Mouse (Mus musculus) spleen, adult 2 months (tissue): ENCODE data around the gene Bspry. TPM values are rescaled to one million over a fixed set of nuclear protein-coding genes. Genes with fewer than 3 reads are reported as not detected.

Experiments used
- DNase-seq, 2 experiments: peaks; one replicate each; pipeline versions ENCODE4 v3.0.0 to v3.0.0-alpha.2; 2012 to 2021; ENCODE audit warnings: low spot score in 2 of 2, low read depth in 1 of 2
- H3K27ac ChIP-seq: fragments of 200-500 bp; 2 replicates; pipeline ENCODE4 v1.5.1; 2012; ENCODE audit warnings: low read length, inconsistent platforms; ENCODE audit not compliant: insufficient read depth
- H3K27me3 ChIP-seq: fragments of 200-500 bp; 2 replicates; pipeline ENCODE4 v1.6.1; 2012; ENCODE audit warnings: mild to moderate bottlenecking, moderate library complexity, low read length, inconsistent platforms; ENCODE audit not compliant: control insufficient read depth, insufficient read depth
- H3K36me3 ChIP-seq: fragments of 200-500 bp; 2 replicates; pipeline ENCODE4 v1.6.1; 2012; ENCODE audit warnings: mild to moderate bottlenecking, low read length, inconsistent platforms; ENCODE audit not compliant: control insufficient read depth, insufficient read depth
- H3K4me1 ChIP-seq: fragments of 200-500 bp; 2 replicates; pipeline ENCODE4 v1.6.1; 2011; ENCODE audit warnings: inconsistent platforms; ENCODE audit not compliant: control insufficient read depth, insufficient read depth, insufficient read length
- H3K4me3 ChIP-seq: fragments of 200-500 bp; 2 replicates; pipeline ENCODE4 v1.5.1; 2011; ENCODE audit warnings: mild to moderate bottlenecking, inconsistent platforms; ENCODE audit not compliant: insufficient read depth, insufficient read length; ENCODE audit errors: extremely low read depth
- CTCF ChIP-seq: fragments of 200-500 bp; IDR thresholded peaks from 2 replicates; pipeline ENCODE4 v1.5.1; 2011; ENCODE audit warnings: mild to moderate bottlenecking, inconsistent platforms; ENCODE audit not compliant: insufficient read depth, insufficient read length, insufficient replicate concordance; ENCODE audit errors: extremely low read depth
- POLR2A ChIP-seq: fragments of 200-500 bp; IDR thresholded peaks from 2 replicates; pipeline ENCODE4 v1.6.1; 2011; ENCODE audit warnings: low read depth, low read length, inconsistent platforms
- WGBS: fragments of 180-500 bp; shearing (Covaris S2); methylation state at CpG from one replicate; pipeline ENCODE4 v1.1.7; 2018; 5-methylcytosine and 5-hydroxymethylcytosine counted together
- polyA plus RNA-seq: library from polyadenylated mRNA; depleted of rRNA; stranded (reverse); fragments of >200 nt; gene quantifications from 2 replicates; pipeline ENCODE4 v1.2.3, GENCODE M21; 2012

Bspry gene
- polyA plus RNA-seq, 1 experiment, result 2.1 TPM

DNA sequence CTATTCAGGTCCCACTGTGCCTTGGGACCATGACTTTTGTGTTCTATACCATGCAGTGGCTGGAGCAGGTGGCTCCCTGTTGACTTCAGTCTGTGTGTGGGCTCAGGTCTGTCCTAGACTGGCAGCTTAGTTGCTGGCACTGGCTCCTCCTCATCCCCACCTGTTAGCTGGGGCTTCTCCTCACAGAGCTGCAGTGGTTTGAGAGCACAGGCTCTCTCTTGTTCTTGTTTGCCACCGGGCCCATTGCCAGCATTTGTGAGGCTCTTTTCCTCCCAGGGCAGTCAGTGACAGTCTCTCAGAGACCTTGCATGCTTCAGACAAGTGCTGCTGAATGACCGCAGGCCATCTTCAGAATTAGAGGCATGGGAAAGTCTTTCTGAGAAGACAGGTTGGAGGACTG, 12.8 kb downstream of the Bspry start:
- H3K27me3 ChIP-seq, result no peaks in the 10 kb centered on the region
- WGBS, result 79% methylated on average over 2 of the region's 2 CpGs
- no peak overlapping the region for H3K27ac ChIP-seq
- no peaks in the 10 kb centered on the region for H3K36me3 ChIP-seq
- no peak overlapping the region for H3K4me3 ChIP-seq
- DNase-seq, result no peak
- H3K4me1 ChIP-seq, result no peaks in the 10 kb centered on the region
- TF ChIP-seq POLR2A (no peak), CTCF (no peak)

DNA sequence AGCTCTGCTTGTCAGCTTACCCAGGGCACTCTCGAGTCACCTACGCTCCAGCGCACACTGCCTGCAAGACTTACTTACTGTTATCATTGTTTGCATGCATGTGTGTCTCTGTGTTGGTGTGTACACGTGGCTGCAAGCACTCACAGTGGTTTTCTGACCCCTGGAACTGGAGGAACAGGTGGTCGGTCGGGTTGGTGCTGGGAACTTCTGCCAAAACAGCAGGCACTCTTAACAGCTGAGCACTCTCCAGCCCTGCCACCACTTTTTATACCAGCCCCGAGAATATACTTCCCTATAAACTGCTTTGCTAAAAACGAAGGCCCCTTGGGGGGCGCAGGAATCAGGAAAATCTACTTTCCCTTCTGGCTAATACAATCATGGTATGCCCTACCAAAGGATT, 14.4 kb downstream of the Bspry start:
- 38% methylated on average over 9 of the region's 9 CpGs for WGBS
- Histone ChIP-seq H3K27ac (no peak overlapping the region), H3K36me3 (no peaks in the 10 kb centered on the region), H3K27me3 (no peaks in the 10 kb centered on the region), H3K4me3 (no peak overlapping the region), H3K4me1 (no peaks in the 10 kb centered on the region)
- DNase-seq, result no peak
- no peak for TF ChIP-seq POLR2A
- no peak for TF ChIP-seq CTCF

GRCm38 (mm10) chr4:62495946-62496345, 16.1 kb downstream of the Bspry start:
- H3K27me3 ChIP-seq, result no peaks in the 10 kb centered on the region
- DNase-seq, result no peak
- whole genome bisulfite sequencing, result 84% methylated on average over 8 of the region's 8 CpGs

DNA sequence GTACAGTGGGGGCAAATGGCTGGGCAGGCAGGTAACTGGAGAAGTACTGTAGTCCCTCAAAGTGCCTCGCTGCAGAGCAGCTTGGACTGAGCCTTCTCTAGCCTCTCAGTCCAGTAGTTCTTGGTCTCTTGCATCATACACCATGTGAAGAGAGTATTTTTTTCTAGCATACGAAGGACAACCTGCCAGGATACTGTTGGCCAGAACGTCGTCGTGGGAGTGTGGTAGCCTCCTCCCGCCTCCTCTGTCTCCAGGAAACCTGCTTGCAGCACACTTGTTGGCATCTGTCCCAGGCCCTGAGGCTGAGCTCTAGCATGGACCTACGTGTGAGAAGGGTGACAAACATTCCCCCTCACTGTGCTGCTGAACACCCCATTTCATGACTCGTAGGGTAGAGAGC, 17.0 kb downstream of the Bspry start:
- WGBS, result 23% methylated on average over 8 of the region's 8 CpGs
- H3K4me1 ChIP-seq, result no peaks in the 10 kb centered on the region
- no peak overlapping the region for H3K27ac ChIP-seq
- H3K27me3 ChIP-seq, result no peaks in the 10 kb centered on the region
- no peaks in the 10 kb centered on the region for H3K36me3 ChIP-seq
- H3K4me3 ChIP-seq, result no peak overlapping the region
- DNase-seq, result no peak
- no peak for TF ChIP-seq POLR2A
- TF ChIP-seq CTCF, result no peak

More at GRCm38 (mm10) chr4:62495946-62496345, 16.1 kb downstream of the Bspry start:
- no peaks in the 10 kb centered on the region for H3K36me3 ChIP-seq
- no peak overlapping the region for H3K27ac ChIP-seq
- H3K4me3 ChIP-seq, result no peak overlapping the region
- TF ChIP-seq CTCF, result no peak
- no peak for TF ChIP-seq POLR2A
- H3K4me1 ChIP-seq, result no peaks in the 10 kb centered on the region

DNA sequence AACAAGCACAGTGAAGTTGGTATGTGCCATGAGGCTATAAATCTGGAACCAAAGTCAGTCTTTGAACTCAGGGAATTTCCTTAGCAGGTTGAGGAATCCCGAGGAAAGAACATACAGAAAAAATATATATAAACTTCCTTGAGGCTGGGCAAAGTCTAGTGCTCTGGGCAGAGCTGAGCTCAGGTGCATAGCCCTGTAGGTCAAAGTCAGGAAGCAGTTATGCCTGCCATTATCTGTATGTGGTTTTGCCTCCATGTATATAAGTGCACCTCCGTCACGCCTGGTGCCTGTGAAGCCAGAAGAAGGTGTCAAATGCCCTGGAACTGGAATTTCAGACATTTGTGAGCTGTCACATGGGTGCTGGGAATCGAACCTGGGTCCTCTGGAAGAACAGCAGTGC, 20.9 kb downstream of the Bspry start:
- TF ChIP-seq POLR2A, result no peak
- TF ChIP-seq CTCF, result no peak
- Histone ChIP-seq H3K27ac (no peak overlapping the region), H3K36me3 (no peaks in the 10 kb centered on the region), H3K4me1 (no peaks in the 10 kb centered on the region), H3K4me3 (no peak overlapping the region), H3K27me3 (no peaks in the 10 kb centered on the region)
- WGBS, result 91% methylated on average over 4 of the region's 4 CpGs
- no peak for DNase-seq

DNA sequence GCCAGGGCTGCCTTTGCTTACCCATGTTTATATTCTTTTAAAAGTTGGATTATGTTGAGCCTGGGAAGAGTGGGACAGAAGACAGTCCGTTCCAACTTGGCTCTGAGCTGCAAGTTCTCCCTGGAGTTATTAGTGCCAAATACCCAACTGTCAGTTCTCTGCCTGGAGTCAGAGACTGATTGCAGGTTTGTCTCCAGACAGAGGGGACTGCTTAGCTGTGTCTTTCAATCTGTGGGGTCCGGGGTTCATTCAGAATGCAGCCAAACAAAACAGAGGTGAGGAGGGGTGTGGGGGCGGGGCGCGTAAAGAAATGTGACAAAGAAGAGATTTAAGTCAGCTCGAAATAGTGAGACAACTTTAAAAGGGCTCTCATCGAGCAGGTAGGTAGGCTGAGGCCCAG, 21.7 kb downstream of the Bspry start:
- H3K36me3 ChIP-seq, result no peaks in the 10 kb centered on the region
- no peak for TF ChIP-seq CTCF
- no peak for TF ChIP-seq POLR2A
- peak overlapping the region; percentile 79 for H3K4me3 ChIP-seq
- no peak overlapping the region; the same call in 1 of the 2 replicates for H3K27ac ChIP-seq
- no peak for DNase-seq
- H3K4me1 ChIP-seq, result no peaks in the 10 kb centered on the region
- no peaks in the 10 kb centered on the region for H3K27me3 ChIP-seq
- 8% methylated on average over 7 of the region's 7 CpGs for WGBS

DNA sequence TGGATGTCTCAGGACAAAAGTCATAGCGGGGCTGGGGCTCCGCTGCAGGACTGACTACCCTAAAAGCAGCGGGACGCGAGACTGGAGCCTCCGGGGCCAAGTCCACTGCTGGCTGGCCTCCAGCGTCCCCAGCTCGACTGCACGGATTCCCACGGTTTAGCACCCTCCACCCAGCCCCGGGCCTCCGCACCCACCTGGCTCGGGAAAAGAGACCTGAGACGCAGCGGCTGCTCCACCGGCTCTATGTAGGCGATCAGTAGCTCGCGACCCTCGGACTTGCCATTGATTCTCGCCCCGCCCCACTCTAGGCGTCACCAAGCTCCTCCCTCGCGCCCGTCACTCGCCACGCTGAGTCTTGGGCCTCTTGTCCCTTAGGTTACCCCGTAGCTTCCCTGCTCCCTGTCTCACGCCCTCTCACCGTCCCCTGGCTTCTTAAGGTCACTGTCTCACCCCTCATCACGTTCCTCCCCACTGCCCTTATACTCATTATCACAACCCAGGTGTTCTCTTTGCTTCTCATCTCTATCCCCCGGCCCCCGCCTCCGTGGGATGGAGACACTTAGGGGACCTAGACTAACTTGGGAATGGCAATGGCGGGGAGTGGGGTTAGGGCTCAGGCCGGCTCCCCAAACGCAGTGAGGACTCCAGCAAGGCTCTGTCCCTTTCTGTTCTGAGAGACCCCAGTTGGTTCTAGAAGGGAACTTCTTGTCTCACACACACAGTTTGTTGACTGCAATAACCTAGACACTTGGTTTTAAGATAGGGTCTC, 22.3 kb downstream of the Bspry start:
- Histone ChIP-seq H3K4me3 (peak overlapping the region; percentile 79), H3K36me3 (no peaks in the 10 kb centered on the region), H3K4me1 (no peaks in the 10 kb centered on the region), H3K27me3 (no peaks in the 10 kb centered on the region), H3K27ac (peak overlapping the region; percentile 39)
- TF ChIP-seq CTCF (no peak), POLR2A (peak; percentile 12; the same call in 1 of the 2 replicates)
- WGBS, result 2% methylated on average over 38 of the region's 38 CpGs
- DNase-seq, result peak in 1 of 2 experiments; percentile 82
